Mouse (Mus musculus) kidney, postnatal 36 days (tissue): ENCODE data around the gene Add2.
A peak's percentile ranks its signal among the peaks of the same experiment; 100 is the strongest.

Source experiments
- DNase-seq, 2 experiments: peaks; one replicate each; pipeline ENCODE4 v3.0.0; 2021 to 2022; ENCODE audit warnings: mixed read lengths in 2 of 2

Add2 gene

DNA sequence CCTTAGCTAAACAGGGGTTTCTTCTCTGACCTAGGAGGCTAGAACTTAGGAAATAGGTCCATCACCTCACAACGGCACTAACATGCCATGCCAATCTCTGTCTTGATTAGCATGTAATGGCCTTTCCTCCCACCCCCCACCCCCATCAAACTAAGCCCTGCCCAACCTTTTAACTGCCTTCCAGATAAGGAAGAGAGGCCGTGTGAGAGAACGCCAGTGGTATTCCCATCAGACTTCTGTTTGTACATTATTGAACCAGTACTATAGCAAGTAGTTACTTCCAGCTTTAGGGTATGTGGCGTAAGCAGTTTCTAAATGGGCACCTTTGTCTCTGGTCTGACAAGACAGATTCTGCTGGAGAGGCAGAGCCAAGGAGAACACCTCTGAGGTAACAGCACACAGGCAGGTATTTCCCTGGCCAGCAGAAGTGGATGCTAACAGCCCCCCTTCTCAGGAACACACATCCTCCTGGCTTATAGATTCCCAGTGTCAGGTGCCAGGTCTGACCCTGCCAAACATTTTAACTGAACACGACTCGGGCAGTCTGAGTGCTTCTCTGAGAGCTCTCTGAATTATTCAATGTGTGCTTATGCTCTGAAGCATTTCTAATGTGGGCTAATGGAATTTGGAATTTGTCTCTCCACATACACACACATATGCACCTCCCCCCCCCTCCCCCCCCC, 22.2 kb downstream of the Add2 start:
- DNase-seq, result no peak

DNA sequence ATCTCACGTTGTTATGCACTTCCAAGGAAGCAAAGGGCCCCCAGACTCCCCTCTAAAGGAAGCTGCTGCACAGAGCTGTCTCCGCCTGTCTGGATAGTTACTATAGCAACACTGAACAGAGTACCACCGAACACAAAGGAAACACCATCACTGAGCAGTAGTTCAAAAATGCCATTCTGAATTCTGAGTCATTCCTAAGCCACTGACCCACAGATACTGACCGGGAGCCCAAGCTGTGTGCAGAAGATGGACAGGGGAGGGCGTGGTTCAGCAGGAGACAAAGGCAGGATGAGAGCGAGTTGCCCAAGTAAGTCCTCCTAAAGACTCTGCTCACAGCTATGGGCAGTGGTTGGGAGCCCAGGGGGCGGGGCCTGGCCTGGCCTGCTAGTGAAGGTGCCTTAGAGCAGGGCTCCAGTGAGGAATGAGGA, 23.6 kb downstream of the Add2 start:
- peak; percentile 6 to 19 for DNase-seq

DNA sequence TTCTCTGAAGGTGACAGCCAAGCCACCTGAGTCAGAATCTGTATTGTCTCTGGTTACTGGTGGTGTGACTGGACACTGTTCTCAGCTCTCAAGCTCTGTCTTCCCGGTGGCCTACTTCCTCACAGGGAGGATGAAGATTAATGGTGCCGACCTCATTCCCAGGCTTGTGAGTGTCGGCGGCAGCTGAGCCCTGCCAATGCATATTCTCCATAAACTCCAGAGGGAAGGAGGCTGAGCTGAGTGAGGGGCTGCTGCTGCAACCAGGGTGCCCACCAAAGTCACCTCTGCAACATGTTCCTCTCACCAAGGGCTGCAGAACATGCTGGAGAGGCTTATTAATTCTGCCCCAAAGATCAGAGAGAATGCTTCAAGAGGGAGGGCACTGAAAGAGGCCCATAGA, 24.1 kb downstream of the Add2 start:
- DNase-seq, result no peak

DNA sequence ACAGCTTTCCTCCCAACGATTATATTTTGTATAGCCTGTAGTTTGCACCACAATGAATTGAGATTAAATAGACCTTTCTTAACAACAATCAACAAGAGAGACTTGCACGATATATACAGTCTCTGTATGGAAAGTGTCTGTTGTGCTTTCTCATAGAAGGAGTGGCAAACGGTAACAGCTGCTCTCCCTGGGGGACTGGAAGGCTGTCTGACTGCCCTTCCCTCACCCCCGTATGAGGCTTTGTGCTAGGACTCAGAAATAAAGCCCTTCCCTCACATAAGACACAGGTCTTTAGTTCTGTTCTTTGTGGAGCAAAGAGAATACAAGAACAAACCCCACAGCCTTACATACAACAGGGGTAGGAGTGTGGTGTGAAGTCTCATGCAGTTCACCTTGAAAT, 24.6 kb downstream of the Add2 start:
- DNase-seq, result no peak

DNA sequence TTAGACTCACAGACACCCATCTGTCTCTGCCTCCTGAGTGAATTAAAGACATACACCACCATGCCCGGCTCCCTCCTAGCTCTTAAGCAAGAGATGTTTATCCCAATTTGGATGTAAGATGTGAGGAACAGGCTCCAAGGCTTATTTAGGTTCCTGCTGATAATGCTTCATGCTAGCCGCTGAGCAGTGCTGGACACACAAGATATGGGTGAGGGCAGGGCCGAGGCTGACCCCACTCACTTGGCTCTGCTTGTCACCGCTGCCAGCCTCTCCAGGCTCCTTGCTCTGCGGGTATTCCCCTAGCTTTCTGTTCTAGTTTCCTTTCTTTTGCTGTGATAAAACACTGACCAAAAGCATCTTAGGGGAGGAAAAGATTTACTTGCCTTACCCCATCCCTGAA, 25.1 kb downstream of the Add2 start:
- no peak for DNase-seq

DNA sequence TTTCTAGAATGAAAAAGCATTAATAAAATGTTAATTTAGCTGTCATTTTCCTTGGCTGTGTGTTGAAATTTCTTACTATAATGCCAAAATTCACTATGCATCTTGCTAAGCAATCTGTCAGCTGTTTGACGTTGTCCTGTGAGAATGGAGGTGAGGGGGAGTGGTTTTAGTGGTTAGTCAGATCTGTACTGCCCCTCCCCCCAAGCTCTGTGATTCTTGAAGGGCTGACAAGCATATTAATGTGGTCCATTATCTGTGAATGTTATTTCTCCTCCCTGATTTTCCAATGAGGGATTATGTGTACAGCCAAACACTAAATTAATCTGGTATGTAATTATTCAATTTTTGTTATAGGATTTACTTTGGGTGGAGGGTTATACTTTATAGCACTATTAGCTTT, 30.0 kb downstream of the Add2 start:
- no peak for DNase-seq

DNA sequence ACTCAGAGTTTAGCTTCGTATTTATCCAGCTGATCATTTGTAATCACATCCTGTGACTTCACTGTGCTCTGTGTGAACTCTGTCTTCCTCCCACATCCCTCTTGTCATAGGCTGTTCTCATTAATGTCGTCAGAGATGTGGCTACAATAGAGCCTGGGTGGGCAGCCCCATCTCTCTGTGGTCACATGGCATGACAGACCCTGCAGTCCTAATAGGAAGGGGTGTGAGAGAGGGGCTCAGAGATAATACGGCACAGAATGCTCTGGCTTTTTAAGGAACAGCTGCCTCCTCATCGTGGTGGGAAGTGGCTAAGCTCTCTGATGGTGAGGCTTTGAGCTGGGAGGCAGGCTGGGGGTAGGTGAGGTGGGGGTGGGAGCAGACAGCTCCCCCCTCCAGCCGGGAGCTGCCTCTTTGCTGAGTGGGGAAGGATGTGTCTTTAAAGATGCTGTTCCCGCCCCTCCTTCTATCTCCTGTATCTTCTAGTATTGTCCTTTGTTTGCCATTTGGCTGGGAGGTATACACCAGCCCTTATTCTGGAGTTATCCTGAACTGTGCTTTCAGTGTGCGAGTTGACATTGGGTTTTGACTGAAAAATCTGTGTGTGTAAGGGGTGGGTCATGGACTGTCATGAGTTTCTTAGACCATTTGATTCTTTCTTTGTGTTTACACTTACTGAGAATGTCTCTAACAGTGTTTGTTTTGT, 30.8 kb downstream of the Add2 start:
- DNase-seq, result no peak

DNA sequence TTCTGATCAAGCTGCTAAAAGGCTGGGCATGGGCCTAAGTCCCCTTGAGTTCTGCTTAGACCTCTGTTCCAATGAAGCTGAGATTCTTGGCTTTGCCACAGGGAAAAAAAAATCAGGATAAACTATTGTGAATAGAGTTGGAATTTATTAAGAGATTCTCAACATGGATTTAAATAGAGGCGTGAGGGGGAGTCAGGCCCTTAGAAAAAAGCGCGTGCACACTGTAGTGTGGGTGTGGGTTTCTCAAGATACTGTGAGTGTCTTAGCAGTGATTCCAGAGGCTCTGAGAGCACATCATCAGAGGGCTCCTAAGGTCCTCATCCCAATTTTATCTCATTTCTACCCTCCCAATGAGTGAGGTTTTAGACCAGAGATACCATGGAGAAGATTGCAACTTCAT, 31.7 kb downstream of the Add2 start:
- no peak for DNase-seq

DNA sequence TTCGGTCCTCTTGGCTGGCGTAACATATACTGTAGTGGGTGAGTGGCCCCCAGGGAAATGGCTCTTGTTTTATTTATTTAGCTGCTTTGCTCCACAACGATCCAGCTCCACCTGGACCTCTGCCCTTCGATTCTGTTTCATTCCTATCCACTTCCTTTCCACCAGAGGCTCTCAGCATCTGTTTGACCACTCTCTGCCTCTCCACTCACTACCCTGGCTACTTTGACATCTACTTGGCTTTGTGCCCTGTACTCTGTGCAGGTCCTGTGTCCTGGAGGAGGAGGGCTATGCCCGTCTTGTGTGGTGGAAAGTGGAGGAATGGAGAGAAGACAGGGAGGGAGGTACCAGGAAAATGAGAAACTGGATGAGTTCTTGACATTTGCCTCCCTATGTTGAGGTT, 33.7 kb downstream of the Add2 start:
- DNase-seq, result no peak

DNA sequence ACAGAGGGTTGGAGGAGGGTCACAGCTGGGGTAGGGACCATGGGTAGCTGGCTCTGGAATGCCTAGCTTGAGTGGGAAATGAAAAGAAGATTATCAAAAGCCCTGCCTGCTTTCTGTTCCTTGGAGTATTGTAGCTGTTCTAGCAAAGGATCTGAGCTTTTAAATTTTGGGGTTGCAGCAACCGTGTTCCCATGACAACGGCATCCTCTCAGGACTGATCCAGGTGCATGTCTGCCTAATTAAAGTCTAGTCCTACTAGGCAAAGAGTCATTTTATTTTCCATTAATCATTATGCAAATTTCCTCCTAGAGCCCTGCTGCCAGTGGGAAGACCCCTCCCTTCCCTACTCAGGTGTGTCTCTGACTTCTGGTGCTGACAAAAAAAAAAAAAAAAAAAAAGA, 34.2 kb downstream of the Add2 start:
- DNase-seq, result no peak

DNA sequence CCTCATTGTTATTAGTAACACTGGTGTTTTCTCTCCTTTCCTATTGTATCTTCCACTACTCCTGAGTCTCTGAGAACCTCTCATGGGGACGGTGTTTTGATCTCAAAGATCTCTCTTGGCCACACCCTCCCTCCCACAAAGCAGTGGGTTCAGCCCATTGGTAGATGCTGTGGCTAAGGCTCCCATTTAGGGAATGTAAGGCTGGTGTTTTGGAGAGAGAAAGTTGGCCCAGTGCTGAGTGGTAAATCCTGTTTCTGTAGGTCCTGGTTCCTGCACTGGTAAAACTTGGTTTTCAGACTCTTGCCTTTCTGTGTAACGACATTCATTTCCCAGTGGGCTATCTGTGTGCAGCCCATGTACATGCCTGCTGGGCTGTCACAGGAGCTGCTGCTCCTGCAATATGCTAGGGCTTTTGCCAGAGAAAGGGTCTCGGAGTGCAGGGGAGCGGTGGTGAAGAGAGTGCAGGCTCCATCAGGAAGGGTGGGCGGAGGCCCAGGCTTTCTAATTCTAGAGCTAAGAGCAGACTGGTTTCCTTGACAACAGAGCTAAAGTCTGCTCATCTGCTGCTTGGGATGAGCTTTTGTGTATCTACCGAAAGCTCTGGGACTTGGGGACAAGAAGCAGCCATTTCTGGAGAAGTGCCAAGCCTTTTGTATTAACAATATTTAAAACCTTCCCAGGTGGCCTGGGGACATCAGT, 36.0 kb downstream of the Add2 start:
- no peak for DNase-seq

DNA sequence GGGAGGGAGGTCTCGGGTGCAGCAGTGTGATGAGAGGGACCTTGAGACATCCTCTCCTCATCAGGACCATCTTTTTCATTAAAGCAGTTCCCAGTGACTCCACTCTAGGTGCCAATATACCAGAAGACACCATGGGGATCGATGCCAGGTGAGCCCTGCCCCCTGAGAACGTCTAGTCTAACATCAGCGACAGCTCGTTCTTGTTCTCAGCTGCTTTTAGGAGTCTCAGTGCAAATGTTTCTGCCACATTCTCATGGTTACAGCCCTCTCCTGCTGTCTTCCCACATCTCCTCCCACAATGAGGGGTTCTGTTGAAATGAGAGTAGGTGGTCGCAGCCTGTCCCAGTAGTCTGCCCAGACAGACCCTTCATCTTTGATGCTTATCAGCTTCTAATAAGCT, 38.2 kb downstream of the Add2 start:
- DNase-seq, result no peak

DNA sequence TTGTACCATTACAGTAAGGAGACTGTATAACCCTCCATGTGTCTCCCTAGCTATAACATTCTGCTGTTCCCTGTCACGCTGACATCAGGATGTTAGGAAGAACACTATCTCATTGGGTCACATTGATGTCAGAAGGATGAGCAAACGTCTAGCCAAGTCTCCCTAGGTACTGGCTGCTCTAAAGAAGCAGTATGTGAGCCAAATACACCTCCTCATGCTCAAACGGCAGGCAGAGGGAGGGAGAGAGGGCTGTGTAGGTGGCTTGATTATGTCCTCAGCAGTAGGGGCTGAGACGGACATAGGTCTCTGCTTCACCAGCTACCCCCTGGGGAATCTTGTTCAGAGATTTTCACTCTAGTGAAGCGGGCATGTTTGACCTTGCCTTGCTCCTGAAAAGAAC, 38.7 kb downstream of the Add2 start:
- no peak for DNase-seq

DNA sequence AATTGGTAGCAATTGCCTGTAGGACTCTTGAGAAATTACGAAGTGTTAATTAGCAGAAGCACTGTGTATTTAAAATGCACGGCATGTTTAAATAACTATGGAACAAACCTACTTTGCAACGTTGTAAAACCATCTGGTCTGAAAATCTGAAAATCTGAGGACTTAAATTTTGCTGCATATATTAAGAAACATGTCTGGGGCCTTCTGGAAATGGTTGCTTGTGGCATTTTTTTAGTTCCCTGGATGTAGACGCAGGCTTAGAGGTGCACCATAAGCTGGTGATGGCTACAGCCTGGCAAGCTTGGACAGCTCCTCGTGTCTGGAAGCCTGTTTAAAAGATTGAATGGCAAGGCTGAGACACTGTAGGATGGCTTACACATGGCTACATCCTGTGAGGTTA, 40.5 kb downstream of the Add2 start:
- no peak for DNase-seq

DNA sequence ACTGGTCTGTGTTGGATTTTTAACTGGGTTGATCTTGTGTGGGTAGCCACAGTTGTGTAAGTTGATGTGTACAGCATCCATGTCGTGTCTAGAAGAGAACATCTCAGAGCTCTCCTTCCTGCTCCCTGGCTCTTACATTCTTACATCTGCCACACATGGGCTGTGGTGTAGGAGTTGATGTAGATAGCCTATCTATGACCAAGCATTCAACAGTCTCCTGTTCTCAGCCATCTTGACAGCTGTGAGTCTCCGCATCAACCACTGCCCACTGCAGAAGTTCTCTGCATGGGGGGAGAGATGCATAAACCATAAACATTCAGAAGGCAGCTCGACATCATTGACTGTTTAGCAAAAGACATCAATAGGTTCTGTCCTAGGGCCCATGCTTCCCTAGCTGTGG, 41.4 kb downstream of the Add2 start:
- DNase-seq, result no peak

DNA sequence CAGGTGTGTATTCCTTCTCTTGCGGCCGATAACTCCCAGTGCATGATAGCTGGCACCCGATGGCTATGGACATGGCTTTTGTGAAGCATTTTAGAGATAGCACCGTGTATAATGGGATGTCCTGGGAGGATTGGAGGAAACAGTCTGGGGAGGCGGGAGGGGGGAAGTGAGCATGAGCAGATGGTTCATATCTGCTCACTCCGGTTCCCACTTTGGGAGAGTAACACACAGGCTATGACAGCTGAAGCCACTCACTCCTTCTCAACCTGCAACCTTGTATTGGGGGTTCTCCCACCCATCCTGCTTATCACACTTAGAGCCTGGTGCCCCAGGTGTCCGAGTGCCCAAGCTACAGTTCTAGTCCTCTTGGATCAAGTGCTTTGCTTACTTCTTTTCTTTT, 41.8 kb downstream of the Add2 start:
- DNase-seq, result no peak

DNA sequence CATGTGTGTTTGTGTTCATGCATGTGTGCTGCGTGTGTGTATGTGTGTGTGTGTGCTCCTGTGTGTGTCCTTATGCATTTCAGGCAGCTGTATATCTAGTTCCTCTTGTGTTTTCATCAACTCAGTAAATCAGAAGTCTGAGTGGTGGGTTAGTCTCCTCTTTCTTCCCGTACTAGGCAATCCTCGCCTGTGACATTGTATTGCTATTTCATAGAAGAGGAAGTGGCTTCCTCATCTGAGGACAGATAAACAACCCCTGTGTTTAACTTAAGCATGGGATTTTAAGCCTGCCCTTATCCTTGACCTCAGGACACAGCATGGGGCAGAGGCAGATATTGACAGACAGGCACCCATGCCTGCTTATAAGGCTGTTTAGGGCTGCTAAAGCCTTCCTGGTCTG, 45.4 kb downstream of the Add2 start:
- DNase-seq, result no peak

DNA sequence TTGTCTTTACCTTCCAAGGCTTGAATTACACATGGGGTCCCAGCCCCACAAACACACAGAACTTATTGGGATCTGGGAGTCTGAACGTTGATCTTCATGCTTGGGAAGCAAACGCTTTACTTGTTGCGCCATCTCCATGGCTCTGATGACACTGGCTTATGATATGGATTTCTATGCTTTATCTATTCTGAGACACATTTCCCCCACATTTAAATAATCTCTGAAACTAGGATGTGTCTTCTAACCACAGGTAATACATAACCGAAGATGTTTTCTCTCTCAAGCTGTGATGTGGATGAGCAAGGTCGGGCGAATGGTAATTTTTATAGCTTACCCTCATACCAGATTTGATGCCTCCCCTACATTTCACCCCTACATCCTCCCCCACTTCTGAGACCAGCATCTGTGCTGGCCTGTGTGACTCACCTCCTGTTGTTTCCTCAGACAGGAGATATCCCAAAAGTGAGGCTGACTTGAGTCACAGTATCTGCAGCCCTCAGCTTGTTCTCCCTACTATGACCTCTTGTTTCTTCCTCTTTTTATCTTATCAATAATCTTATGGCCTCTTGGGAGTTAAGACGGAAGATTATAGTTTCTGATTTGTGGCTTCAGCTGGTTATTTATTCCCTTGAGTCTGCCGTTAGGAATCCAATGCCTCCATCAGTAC, 46.2 kb downstream of the Add2 start:
- no peak for DNase-seq

DNA sequence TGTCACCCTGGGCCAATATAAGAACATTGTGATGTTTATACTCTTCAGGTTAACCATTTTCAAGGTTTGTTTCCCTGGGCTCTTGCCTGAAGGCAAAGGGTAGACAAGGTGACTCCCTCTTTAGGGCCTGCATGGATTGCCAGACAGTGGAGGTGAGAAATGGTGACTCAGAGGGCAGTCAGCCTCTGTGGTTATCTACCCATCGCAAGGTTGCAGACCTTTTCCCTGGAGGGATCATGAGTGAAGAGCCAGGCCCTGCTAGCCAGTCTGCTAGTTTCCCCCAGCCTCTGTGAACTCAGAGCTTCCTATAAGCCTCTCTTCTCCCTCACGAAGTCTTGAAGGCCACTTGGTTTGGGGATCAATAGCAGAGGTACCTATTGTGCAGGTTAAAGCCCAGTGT, 48.0 kb downstream of the Add2 start:
- no peak for DNase-seq

DNA sequence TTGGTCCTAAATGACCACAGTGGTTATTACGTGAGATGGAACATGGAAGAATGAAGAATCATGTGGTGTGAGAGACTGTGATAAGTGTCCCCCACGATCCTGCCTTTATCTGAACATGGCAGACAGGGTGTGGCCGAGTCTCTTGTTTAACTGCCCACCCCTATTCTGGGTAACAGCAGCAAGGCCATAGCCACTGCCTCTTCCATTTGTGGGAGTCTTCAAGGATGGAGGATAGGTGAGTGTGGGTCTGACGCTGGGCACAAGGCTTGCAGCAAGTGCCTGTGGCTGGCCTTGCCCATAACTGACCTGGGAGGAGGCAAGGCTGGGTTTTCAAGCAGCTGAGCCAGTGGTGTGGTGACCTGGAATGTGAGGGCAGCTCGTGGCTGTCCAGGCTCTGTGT, 49.4 kb downstream of the Add2 start:
- DNase-seq, result no peak

DNA sequence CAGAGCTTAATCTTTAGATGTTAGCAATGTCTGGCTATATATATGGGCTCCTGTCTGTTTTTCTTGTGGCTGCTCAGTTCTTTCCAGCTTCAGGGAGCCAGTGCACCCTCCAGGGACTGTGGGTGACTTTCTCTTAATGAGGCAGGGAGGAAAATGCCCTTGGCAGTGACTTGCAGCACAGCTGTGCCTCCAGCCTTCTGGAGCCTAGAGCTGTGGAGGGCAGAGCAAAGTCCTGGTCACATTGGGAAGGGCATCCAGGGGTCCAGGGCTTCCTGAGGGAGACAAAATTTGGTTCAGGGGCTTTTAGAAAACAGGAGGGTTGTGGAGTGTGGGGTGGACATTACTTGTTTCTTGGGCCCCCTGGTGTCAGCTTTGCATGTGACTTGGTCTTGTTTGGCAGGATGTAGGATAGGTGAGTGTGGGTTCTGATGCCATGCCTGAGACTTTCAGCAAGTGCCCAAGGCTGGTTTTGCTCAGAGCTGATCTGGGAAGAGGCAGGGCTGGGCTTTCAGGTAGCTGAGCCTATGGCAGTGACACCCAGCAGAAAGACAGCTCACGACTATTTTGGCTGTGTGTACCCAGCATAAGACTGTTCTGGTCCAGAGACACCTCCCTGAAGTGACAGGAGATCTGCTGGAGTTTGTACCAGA, 50.0 kb downstream of the Add2 start:
- no peak for DNase-seq

DNA sequence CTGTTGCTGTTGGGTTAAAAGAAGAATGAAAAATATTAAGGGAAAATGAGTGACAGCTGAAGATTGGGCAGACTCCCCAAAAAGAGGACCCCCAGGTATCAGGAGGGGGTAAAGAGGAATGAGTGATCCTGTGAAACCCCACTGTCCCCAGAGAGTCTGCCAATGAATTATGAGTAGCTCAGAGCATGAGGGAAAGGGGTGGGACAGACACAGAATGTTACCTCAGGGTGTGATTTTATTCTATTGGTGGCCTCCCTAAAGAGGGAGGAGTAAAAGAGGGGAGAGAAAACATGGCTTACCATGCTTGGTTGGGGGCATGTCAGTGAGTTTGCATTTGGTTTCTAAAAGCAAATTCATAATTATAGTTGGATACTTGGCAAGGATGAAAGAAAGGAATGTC, 50.8 kb downstream of the Add2 start:
- no peak for DNase-seq

DNA sequence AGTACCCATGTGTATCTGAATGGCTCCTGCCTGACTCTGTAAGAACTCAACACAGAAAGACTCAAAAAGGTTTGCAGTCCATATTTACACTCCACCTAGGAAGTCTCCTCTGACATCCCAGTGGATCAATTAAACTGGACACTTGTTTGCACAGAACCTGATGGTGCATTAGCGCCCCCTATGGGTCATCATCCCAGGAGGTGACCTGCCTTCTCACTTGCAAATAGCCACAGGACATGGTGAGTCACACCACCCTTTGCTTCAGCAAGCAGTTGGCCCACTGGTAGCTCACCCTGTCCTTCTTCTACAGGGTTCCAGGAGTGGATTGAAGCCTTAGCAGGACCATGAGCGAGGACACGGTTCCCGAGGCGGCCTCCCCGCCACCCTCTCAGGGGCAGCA, 57.0 kb downstream of the Add2 start:
- DNase-seq, result peak; percentile 41 to 81
